Mouse (Mus musculus) thymus, postnatal 36 days (tissue): Measurements from ENCODE around the gene Als2cr12.
"Not testable (repeated sequence)": the region's sequence is repeated elsewhere in the genome, so short reads cannot be mapped to it uniquely, and the experiment has no call there.

ENCODE experiments used
- DNase-seq, 2 experiments: peaks; one replicate each; pipeline ENCODE4 v3.0.0; 2022; ENCODE audit warnings: mixed read lengths in 2 of 2

Gene Als2cr12

GRCm38 (mm10) chr1:58678412-58678811 is 17.4 kb downstream of the Als2cr12 start:
- DNase-seq, result not testable (repeated sequence)

- DNase-seq, result peak; percentile 17 to 28
Observed at GRCm38 (mm10) chr1:58677575-58677974, 18.2 kb downstream of the Als2cr12 start.

- DNase-seq, result no peak
Observed at GRCm38 (mm10) chr1:58675011-58675410, 20.8 kb downstream of the Als2cr12 start.

- DNase-seq, result no peak
Observed at GRCm38 (mm10) chr1:58672116-58672515, 23.7 kb downstream of the Als2cr12 start.

GRCm38 (mm10) chr1:58669635-58670034 is 26.2 kb downstream of the Als2cr12 start:
- not testable (repeated sequence) for DNase-seq

- no peak for DNase-seq
Observed at GRCm38 (mm10) chr1:58668191-58668590, 27.6 kb downstream of the Als2cr12 start.

- DNase-seq, result not testable (repeated sequence)
Observed at GRCm38 (mm10) chr1:58663365-58663764, 32.4 kb downstream of the Als2cr12 start.

- not testable (repeated sequence) for DNase-seq
Observed at GRCm38 (mm10) chr1:58662671-58663070, 33.1 kb downstream of the Als2cr12 start.

- DNase-seq, result peak; percentile 76 to 77
Observed at GRCm38 (mm10) chr1:58652480-58653403, 43.0 kb downstream of the Als2cr12 start.

- peak in 1 of 2 experiments; percentile 9 for DNase-seq
Observed at GRCm38 (mm10) chr1:58651571-58652456, 44.0 kb downstream of the Als2cr12 start.

GRCm38 (mm10) chr1:58628847-58629246 is 66.9 kb downstream of the Als2cr12 start:
- DNase-seq, result not testable (repeated sequence)

- DNase-seq, result no peak
Observed at GRCm38 (mm10) chr1:58621996-58622748, 73.6 kb downstream of the Als2cr12 start.

- no peak for DNase-seq
Observed at GRCm38 (mm10) chr1:58621251-58621650, 74.5 kb downstream of the Als2cr12 start.

- DNase-seq, result no peak
Observed at GRCm38 (mm10) chr1:58618766-58619165, 77.0 kb downstream of the Als2cr12 start.

GRCm38 (mm10) chr1:58617978-58618668 is 77.7 kb downstream of the Als2cr12 start:
- no peak for DNase-seq

GRCm38 (mm10) chr1:58617076-58617475 is 78.7 kb downstream of the Als2cr12 start:
- no peak for DNase-seq

GRCm38 (mm10) chr1:58616176-58616575 is 79.6 kb downstream of the Als2cr12 start:
- DNase-seq, result no peak

- DNase-seq, result no peak
Observed at GRCm38 (mm10) chr1:58615146-58615545, 80.6 kb downstream of the Als2cr12 start.

- no peak for DNase-seq
Observed at GRCm38 (mm10) chr1:58614424-58614823, 81.4 kb downstream of the Als2cr12 start.

GRCm38 (mm10) chr1:58613786-58614185 is 82.0 kb downstream of the Als2cr12 start:
- DNase-seq, result no peak

GRCm38 (mm10) chr1:58610611-58611010 is 85.2 kb downstream of the Als2cr12 start:
- DNase-seq, result no peak

- no peak for DNase-seq
Observed at GRCm38 (mm10) chr1:58610166-58610565, 85.6 kb downstream of the Als2cr12 start.
